Mouse (Mus musculus) spleen, postnatal 14 days (tissue): ENCODE results near the gene Cct8l1.

Experiments used
- DNase-seq, 2 experiments: peaks; one replicate each; pipeline ENCODE4 v3.0.0; 2021 to 2022; ENCODE audit warnings: low spot score in 2 of 2

The Cct8l1 gene

GRCm38 (mm10) chr5:25515767-25516166 is at the start of gene Cct8l1:
Gene Cct8l1, plus strand, starts transcription at chr5:25516067.
- no peak for DNase-seq

GRCm38 (mm10) chr5:25472070-25472469 is 43.8 kb upstream of the Cct8l1 start:
- no peak for DNase-seq

GRCm38 (mm10) chr5:25475789-25476188 is 40.1 kb upstream of the Cct8l1 start:
- no peak for DNase-seq

GRCm38 (mm10) chr5:25478863-25479262 is 37.0 kb upstream of the Cct8l1 start:
- DNase-seq: no peak

- no peak for DNase-seq
Measured at GRCm38 (mm10) chr5:25496652-25497051, 19.2 kb upstream of the Cct8l1 start.

- DNase-seq: peak in 1 of 2 experiments; percentile 7
Measured at GRCm38 (mm10) chr5:25497369-25497719, 18.5 kb upstream of the Cct8l1 start.

- DNase-seq: peak; percentile 47 to 52
Measured at GRCm38 (mm10) chr5:25497720-25498345, 18.0 kb upstream of the Cct8l1 start.

- DNase-seq: peak; percentile 53 to 64
Measured at GRCm38 (mm10) chr5:25498346-25498820, 17.5 kb upstream of the Cct8l1 start, which contains the start of gene Kmt2c. Gene Kmt2c, minus strand, starts transcription at chr5:25498783.

GRCm38 (mm10) chr5:25498821-25499422 is 16.9 kb upstream of the Cct8l1 start:
- DNase-seq: peak; percentile 58 to 64

GRCm38 (mm10) chr5:25499423-25500398 is 16.2 kb upstream of the Cct8l1 start:
- DNase-seq: peak; percentile 93 to 96

GRCm38 (mm10) chr5:25500686-25501085 is 15.2 kb upstream of the Cct8l1 start:
- no peak for DNase-seq

GRCm38 (mm10) chr5:25506041-25506440 is 9.8 kb upstream of the Cct8l1 start:
- no peak for DNase-seq

GRCm38 (mm10) chr5:25516301-25516895 is 531 bp downstream of the Cct8l1 start:
- no peak for DNase-seq

GRCm38 (mm10) chr5:25517550-25517949 is 1.7 kb downstream of the Cct8l1 start:
- DNase-seq: no peak

- DNase-seq: no peak
Measured at GRCm38 (mm10) chr5:25519820-25520219, 4.0 kb downstream of the Cct8l1 start.

- no peak for DNase-seq
Measured at GRCm38 (mm10) chr5:25521461-25521860, 5.6 kb downstream of the Cct8l1 start.

- no peak for DNase-seq
Measured at GRCm38 (mm10) chr5:25526116-25526515, 10.2 kb downstream of the Cct8l1 start.

- DNase-seq: no peak
Measured at GRCm38 (mm10) chr5:25526926-25527325, 11.1 kb downstream of the Cct8l1 start.

- no peak for DNase-seq
Measured at GRCm38 (mm10) chr5:25527971-25528370, 12.1 kb downstream of the Cct8l1 start.

- DNase-seq: no peak
Measured at GRCm38 (mm10) chr5:25528851-25529528, 13.1 kb downstream of the Cct8l1 start.
